Mouse (Mus musculus) thymus, adult 18-20 months (tissue): Measurements from ENCODE around the gene Cacng2.
"Not testable (repeated sequence)": the region's sequence is repeated elsewhere in the genome, so short reads cannot be mapped to it uniquely, and the experiment has no call there.

Experiments
- DNase-seq, 2 experiments: peaks; one replicate each; pipeline ENCODE4 v3.0.0; 2022; ENCODE audit warnings: mixed read lengths in 2 of 2

Cacng2 gene

DNA sequence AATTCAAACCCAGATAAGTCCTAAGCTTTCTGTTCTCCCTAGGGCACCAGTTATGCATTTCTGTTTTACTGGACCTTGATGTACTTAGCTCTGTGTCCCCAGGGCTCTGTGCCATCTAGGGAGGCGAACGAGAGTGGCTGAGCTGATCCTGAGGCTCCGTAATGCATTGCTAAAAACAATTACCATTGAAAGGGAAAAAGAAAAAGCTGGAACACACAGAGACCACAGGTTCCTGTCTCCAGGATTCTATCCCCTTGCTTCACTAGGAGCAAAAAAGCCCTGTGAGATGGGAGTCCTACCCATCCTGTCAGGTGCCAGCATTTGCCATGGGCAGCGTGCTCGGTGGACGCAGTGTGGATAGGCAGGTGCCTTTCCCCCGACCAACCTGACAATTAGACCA is 38.4 kb downstream of the Cacng2 start:
- no peak for DNase-seq

DNA sequence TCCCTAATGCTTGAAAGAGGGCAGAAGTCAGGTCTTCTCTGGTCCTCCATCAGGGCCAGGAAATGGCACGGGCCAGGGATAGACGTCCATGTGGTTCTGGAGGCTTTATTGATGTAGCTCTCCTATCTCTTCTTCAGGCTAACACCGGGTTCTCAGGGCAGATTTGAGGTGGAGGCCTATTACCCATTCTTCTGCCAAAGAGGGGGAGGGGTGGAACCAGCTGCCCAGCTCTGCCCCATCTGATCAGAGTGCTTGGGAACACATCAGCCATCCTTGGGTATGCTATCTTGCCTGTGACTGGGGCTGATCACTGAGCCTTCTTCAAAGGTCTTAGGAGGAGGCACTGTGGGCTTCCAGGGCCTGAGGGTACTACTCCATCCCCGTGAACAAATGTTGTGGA is 39.5 kb downstream of the Cacng2 start:
- no peak for DNase-seq

DNA sequence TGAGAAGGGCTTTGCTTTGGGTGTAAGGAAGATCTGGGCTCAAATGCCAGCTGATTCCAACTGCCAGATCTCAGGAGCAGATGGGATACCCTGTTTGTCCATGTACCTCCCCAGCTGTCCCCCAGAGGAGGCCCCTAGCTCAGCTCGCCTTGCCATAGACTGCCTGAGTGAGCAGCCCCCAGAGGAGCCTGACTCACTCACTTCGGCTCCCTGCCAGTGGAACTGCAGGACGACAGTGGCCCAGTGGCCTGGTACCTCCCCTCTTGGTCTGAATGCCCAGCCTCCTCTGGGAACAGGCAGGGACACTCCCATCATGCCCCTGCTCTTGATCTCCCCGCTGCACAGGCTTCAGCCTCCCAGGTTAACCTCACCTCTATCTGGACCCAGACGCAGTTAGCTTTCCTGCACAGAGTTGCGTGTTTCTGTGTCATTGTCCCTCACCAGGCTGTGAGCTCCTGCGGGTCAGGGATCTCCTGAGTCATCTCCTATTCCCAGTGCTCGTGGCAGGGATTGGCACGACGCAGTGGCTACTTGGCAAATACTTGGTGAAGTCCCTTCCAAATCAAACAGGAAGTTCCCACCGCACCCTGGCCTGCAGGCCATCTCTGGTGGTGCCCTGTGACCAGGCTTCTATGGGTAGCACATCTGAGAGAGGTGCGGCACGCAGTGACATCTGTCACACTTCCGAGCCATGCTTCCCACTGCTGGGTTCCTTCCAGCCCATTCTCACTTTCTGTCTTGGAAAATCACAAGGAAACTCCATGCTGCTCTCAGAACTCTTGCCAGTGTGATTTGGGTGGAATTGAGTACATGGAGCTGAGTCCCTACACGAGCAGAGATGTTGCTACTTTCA is 40.8 kb downstream of the Cacng2 start:
- no peak for DNase-seq

GRCm38 (mm10) chr15:78078206-78078605 is 41.6 kb downstream of the Cacng2 start:
- no peak for DNase-seq

DNA sequence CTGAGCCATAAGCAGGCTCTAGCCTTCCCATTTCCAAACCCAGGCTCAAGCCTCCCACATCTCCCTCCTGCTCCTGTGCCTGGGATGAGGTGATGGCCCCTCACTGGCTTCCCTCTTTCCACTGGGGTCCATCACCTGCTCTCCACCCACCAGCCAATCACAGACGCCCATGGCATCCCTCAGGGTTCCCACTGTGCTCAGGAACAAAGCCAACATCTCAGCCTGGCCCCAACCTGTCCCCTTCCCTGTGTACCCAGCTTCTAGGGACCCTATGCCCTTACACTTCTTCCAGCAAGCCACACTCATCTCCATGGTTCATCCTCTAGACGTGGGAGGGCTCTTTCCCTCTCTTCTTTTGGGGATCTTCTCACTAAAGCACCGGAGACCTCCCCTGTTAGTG is 43.9 kb downstream of the Cacng2 start:
- no peak for DNase-seq

- no peak for DNase-seq
Measured at GRCm38 (mm10) chr15:78073109-78073508, 46.7 kb downstream of the Cacng2 start.

- DNase-seq: no peak
Measured at GRCm38 (mm10) chr15:78066475-78066874, 53.4 kb downstream of the Cacng2 start.

DNA sequence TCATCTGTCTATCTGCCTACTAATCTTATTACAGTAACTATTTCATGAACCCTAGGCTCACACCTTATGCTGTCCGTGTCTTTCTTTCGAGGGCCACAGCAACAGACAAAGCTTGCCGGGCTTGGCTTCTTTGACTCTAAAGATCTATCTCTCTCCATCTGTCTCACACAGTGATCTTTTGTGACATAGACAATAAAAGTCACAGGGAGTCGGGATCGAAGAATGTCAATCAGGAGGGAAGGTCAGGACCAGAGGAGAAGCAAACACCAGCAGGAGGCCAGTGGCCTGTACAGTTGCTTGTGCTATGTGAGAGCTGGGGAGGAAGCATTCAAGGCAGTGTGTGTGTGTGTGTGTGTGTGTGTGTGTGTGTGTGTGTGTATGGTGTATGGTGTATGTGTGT is 54.3 kb downstream of the Cacng2 start:
- DNase-seq: no peak

DNA sequence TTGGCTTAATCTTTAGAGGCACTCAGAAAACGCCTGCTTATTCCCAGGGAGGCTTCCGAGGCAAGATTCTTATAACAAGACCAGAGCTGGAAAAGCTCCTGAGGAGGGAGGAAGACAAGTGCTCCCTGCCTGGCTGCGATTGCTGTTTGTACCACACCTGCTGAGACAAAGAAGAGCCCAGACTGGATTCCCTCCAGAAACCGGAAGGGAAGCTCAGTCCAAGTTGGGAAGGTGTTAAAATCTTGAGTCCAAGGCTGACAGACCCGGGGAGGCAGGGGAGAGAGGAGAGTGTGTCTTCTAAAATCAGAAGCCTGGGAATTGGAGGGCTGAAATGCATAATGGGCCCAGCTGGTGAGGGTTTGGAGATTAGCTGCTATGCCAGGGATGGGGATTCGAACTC is 55.5 kb downstream of the Cacng2 start:
- no peak for DNase-seq

DNA sequence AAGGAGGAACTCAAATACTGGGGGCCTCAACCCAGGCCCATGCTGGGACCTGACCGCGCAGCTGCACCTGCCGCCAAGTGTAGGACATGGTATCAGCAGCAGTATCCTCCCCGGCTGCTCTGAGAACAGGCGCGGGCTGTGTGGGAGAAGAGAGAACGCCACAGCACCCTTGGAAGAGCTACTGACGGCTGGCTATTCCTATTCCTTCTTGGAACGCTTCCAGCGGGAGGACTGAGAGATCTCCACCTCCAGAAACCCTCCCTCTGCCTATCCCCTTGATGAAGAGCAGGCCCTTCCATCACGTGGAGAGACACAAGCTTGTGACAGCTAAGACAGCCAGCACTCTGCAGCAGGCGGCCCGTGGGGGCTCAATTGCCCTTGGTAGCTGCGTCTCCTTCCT is 57.4 kb downstream of the Cacng2 start:
- no peak for DNase-seq

- DNase-seq: no peak
Measured at GRCm38 (mm10) chr15:78056930-78057329, 62.9 kb downstream of the Cacng2 start.

- DNase-seq: no peak
Measured at GRCm38 (mm10) chr15:78050682-78051081, 69.1 kb downstream of the Cacng2 start.

- no peak for DNase-seq
Measured at GRCm38 (mm10) chr15:78049933-78050332, 69.9 kb downstream of the Cacng2 start.

GRCm38 (mm10) chr15:78045842-78046241 is 74.0 kb downstream of the Cacng2 start:
- DNase-seq: no peak

- DNase-seq: no peak
Measured at GRCm38 (mm10) chr15:78045314-78045713, 74.5 kb downstream of the Cacng2 start.

DNA sequence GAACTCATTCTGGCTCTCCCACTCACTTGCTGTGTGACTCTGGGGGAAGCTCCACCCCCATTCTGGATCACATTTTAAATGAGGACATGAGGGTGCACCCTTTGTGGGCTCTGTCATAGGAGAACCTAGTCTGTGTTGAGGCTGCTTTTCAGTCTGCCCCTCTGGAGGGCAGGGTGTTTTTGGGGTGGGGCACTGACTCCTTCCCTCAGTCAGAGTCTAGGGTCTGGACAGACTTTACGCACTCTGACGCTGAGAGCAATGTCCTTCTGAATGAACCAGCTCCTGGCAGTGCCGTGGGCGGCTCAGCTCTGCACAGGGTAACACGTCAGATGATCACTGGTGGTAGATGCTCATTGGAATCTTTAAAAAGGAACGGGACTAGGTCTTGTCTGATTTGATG is 75.0 kb downstream of the Cacng2 start:
- no peak for DNase-seq

- no peak for DNase-seq
Measured at GRCm38 (mm10) chr15:78042706-78043105, 77.1 kb downstream of the Cacng2 start.

DNA sequence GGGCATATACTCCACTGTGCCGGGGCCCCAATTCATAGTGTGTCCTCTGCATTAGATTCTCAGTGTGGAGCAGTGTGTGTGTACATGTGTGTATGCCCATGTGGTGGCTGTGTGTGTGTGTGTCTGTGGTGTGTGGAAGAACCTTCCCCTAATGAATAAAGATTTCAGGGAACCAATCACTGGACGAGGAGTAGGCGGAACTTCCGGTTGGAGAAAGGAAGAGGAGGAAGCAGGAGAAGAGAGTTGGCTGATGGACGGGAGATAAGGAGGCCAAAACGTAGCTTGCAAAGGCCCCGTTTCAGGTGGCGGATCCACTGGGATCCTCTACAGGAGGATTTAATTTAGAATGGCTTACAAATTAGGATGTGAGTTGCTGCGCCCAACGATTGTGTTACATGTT is 82.2 kb downstream of the Cacng2 start:
- DNase-seq: no peak

DNA sequence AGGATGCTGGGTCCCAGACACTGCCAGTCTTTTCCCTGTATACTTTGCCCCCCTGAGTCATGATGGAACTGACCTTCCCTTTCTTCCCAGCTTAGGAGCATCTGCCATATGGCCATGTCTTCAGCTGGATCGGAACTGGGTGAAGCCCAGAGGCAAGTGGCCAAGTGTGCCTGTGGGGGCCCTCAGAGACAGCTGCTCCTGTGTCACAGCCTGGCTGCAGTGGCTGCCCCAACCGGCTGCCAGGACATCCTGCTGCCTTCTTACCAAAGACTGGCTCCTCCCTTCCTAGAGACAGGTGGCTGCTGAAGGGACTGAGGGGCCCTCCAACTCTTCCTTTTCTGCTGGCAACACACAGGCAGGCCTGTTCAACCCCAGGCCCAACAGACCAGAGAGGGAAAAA is 83.2 kb downstream of the Cacng2 start:
- no peak for DNase-seq

DNA sequence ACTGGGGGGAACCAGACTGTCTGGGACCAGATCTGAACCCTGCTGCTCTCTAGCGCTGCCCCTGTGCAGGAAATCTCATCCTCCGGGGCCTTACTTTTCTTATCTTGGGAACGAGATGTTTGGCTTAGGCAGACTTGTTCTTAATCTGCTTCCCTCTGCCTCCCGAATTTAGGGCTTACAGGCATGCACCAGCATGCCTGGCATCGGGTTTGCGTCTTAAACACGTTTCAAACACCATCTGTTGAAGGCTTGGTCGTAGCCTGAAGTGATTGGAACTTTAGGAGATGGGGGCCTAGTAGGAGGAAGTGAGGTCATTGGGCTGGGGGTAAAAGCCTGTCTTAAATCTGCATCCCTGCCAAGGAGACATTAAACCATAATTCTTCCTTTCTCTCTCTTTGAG is 89.9 kb downstream of the Cacng2 start:
- DNase-seq: no peak

GRCm38 (mm10) chr15:78026521-78026920 is 93.3 kb downstream of the Cacng2 start:
- no peak for DNase-seq

GRCm38 (mm10) chr15:78024211-78024610 is 95.6 kb downstream of the Cacng2 start:
- DNase-seq: no peak

DNA sequence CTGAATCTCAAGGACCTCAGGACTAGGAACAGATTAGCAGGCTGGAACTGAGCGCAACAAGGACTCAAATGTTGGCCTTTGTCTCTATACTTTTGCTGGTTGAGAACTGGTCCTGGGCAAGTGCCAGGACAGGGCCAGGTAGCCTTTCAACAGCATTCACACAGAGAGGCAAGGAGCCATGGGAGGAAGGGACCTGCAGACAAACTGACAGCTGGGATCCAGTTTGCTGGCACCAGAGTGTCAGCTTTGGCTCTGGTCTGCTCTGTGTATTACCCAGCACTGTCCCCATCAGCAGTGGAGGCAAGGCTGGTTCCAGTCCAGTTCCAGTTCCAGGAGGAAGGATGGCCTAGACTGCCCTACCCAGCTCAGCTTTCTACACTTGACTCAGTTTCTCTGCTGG is 105.8 kb downstream of the Cacng2 start:
- DNase-seq: no peak

- not testable (repeated sequence) for DNase-seq
Measured at GRCm38 (mm10) chr15:78008206-78008605, 111.6 kb downstream of the Cacng2 start.

DNA sequence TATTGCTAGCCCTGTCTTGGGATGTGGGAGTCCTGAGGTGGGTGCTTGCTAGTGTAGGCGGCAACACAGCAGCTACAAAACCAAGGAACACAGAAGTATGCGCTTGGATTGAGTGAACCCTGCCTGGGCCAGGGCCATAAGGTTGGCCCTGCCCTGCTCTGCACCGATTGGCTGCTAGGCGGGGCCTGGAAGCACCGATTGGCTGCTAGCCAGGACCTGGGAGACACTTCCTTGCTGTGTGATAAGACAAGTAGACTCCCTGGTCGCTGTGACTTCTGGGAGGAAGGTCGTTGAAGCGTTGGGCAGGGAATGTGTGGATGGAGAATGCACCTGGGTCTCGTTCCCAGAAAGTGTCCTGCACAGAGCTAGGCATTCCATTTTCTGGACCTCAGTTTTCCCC is 115.9 kb downstream of the Cacng2 start:
- DNase-seq: no peak
